Mouse (Mus musculus) heart, postnatal 0 days (tissue): Measurements from ENCODE around the gene Mfng. TPM values are rescaled to one million over a fixed set of nuclear protein-coding genes. Genes with fewer than 3 reads are reported as not detected.
A peak's percentile ranks its signal among the peaks of the same experiment; 100 is the strongest.

Source experiments
- ATAC-seq: fragments of 200-750 bp; cut with Nextera tagmentation; 2 replicates; pipeline ENCODE4 v1.8.0; 2017; ENCODE audit warnings: low read depth, moderate number of reproducible peaks, moderate library complexity; ENCODE audit not compliant: insufficient read depth
- DNase-seq: peaks from one replicate; pipeline ENCODE4 v3.0.0-alpha.2; 2016; ENCODE audit warnings: low spot score
- H3K27ac ChIP-seq: fragments of 300-500 bp; sonication (generic); 2 replicates; pipeline ENCODE4 v1.5.1; 2014; ENCODE audit warnings: low read depth, mild to moderate bottlenecking
- H3K27me3 ChIP-seq: fragments of 300-500 bp; sonication (generic); 2 replicates; pipeline ENCODE4 v1.6.1; 2014; ENCODE audit warnings: low read length, mixed read lengths; ENCODE audit not compliant: control insufficient read depth, insufficient read depth
- H3K36me3 ChIP-seq: fragments of 300-500 bp; sonication (generic); replicated peaks from 2 replicates; pipeline ENCODE4 v1.6.1; 2014; ENCODE audit warnings: low read length, mixed read lengths; ENCODE audit not compliant: control insufficient read depth, insufficient read depth
- H3K4me1 ChIP-seq: fragments of 300-500 bp; sonication (generic); 2 replicates; pipeline ENCODE4 v1.6.1; 2014; ENCODE audit warnings: antibody characterized with exemption; ENCODE audit not compliant: control insufficient read depth, insufficient read depth
- H3K4me2 ChIP-seq: fragments of 300-500 bp; sonication (generic); 2 replicates; pipeline ENCODE4 v1.6.1; 2014; ENCODE audit warnings: low read depth, mild to moderate bottlenecking, low read length, moderate library complexity
- H3K4me3 ChIP-seq: fragments of 300-500 bp; sonication (generic); 2 replicates; pipeline ENCODE4 v1.5.1; 2014; ENCODE audit warnings: low read depth, low read length
- H3K9ac ChIP-seq: fragments of 300-500 bp; sonication (generic); replicated peaks from 2 replicates; pipeline ENCODE4 v1.6.1; 2014; ENCODE audit warnings: low read depth, low read length, mixed read lengths
- H3K9me3 ChIP-seq: fragments of 300-500 bp; sonication (generic); replicated peaks from 2 replicates; pipeline ENCODE4 v1.6.1; 2016; ENCODE audit warnings: low read length; ENCODE audit not compliant: control insufficient read depth
- CTCF ChIP-seq: IDR thresholded peaks from 2 replicates; pipeline ENCODE4 v1.5.1; 2016; ENCODE audit warnings: antibody characterized with exemption, control low read depth, low read depth
- EP300 ChIP-seq: IDR thresholded peaks from 2 replicates; pipeline ENCODE4 v1.6.1; 2016; ENCODE audit warnings: antibody characterized with exemption, low read depth
- WGBS: fragments of 180-500 bp; shearing (Covaris S2); extraction: QIAGEN DNeasy Blood & Tissue Kit; methylation state at CpG from one replicate; pipeline ENCODE4 v1.1.7; 2014; 5-methylcytosine and 5-hydroxymethylcytosine counted together
- polyA plus RNA-seq: library from polyadenylated mRNA; unstranded; fragments of >200 nt; fragmentation: Nextera tagmentation; extraction: Ambion mirVana; gene quantifications from 2 replicates; pipeline ENCODE4 v1.2.1, GENCODE M21; 2015
- total RNA-seq: library from RNA; depleted of rRNA; stranded (reverse); fragments of >200 nt; gene quantifications from 2 replicates; pipeline ENCODE4 v1.2.3, GENCODE M21; 2014; ENCODE audit warnings: low replicate concordance

Gene Mfng
- total and polyA plus RNA-seq, 2 experiments from 2014 or later = 12.9 to 13.4 TPM

DNA sequence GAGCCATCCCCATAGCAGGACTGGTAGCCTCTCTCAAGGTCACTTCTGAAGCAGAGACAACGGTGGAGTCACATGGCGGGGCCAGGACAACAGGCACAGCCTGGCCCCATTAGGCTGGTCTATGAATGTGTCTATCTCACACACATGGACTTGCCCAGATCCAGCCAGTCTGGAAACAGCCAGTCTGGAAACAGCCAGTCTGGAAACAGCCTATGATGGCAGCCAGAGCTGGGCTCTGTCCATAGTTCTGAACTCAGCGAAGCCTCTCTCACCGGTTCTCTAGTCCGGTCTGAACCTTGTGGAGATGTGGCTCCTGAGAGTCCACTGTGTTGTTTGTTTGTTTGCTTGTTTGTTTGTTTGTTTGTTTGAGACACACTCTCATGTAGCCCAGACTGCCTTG is 23.4 kb downstream of the Mfng start:
- ATAC-seq = 0 out of 2 replicates have a peak, but pooled peaks have one; percentile 20
- Histone ChIP-seq H3K4me1 (no peaks in the 10 kb centered on the region), H3K4me2 (no peak overlapping the region), H3K9ac (no peak overlapping the region), H3K27me3 (0 out of 2 replicates have a peak, but pooled peaks cover 4% of the 10 kb centered on the region), H3K36me3 (no peaks in the 10 kb centered on the region), H3K9me3 (no peaks in the 10 kb centered on the region), H3K4me3 (no peak overlapping the region), H3K27ac (no peak overlapping the region)
- 38% methylated on average over 5 of the region's 5 CpGs for WGBS
- no peak for TF ChIP-seq CTCF
- no peak for TF ChIP-seq EP300
- DNase-seq = no peak

GRCm38 (mm10) chr15:78744206-78744605 is 29.1 kb downstream of the Mfng start:
- H3K27me3 ChIP-seq = 0 out of 2 replicates have a peak, but pooled peaks cover 4% of the 10 kb centered on the region
- H3K4me3 ChIP-seq = no peak overlapping the region
- 6% methylated on average over 5 of the region's 5 CpGs for WGBS
- no peaks in the 10 kb centered on the region for H3K4me1 ChIP-seq
- no peak overlapping the region for H3K4me2 ChIP-seq
- DNase-seq = peak; percentile 39
- H3K27ac ChIP-seq = no peak overlapping the region
- peak; percentile 8; the same call in 1 of the 2 replicates for ATAC-seq
- no peak overlapping the region for H3K9ac ChIP-seq
- TF ChIP-seq CTCF = peak; percentile 97
- TF ChIP-seq EP300 = no peak
- no peaks in the 10 kb centered on the region for H3K9me3 ChIP-seq
- H3K36me3 ChIP-seq = no peaks in the 10 kb centered on the region

DNA sequence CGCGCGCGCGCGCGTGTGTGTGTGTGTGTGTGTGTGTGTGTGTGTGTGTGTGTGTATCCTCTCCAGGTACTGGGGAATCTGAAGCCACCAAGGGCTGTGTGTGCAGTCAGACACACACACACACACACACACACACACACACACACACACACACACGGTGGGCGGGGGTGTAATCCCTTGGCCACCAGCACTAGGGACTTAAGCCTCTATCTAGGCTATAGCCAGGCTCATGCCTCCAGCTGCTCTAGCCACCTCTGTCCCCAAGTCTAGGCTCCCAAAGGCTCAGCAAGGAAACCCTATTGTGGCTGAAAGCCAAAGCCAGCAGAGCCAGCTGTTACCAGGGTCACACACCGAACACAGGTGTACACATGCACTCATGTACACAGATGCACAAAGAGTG is 30.4 kb downstream of the Mfng start:
- Histone ChIP-seq H3K4me2 (no peak overlapping the region), H3K9me3 (no peaks in the 10 kb centered on the region), H3K27ac (no peak overlapping the region), H3K27me3 (0 out of 2 replicates have a peak, but pooled peaks cover 4% of the 10 kb centered on the region), H3K4me1 (no peaks in the 10 kb centered on the region), H3K4me3 (no peak overlapping the region), H3K9ac (no peak overlapping the region), H3K36me3 (no peaks in the 10 kb centered on the region)
- DNase-seq (no peak), ATAC-seq (no peak)
- TF ChIP-seq EP300 = no peak
- TF ChIP-seq CTCF = no peak
- 67% methylated on average over 4 of the region's 10 CpGs for WGBS

DNA sequence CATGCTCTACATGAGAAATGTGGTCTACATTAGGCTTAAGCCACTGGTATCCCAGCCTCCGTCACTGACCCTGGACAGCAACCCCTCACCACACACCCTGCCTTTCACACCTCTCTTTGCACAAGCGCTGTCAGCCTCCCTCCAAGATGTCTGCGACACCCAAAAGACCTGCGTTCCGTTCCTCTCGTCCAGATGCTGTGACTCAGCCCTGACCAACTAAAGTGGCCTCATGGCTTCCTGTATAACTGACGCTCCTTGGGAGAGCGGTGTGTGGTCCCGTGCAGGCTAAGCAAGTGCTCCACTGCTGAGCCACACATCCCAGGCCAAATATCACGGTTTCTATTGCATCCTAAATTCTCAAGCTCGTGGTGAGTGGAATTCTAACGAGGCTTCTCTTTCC is 32.6 kb downstream of the Mfng start:
- H3K27me3 ChIP-seq = peaks cover 8% of the 10 kb centered on the region; the same call in 1 of the 2 replicates
- DNase-seq (no peak), ATAC-seq (no peak)
- no peaks in the 10 kb centered on the region for H3K9me3 ChIP-seq
- no peak overlapping the region for H3K4me3 ChIP-seq
- no peak for TF ChIP-seq CTCF
- TF ChIP-seq EP300 = no peak
- no peak overlapping the region for H3K9ac ChIP-seq
- no peaks in the 10 kb centered on the region for H3K36me3 ChIP-seq
- H3K27ac ChIP-seq = no peak overlapping the region
- H3K4me2 ChIP-seq = no peak overlapping the region
- WGBS = 39% methylated on average over 12 of the region's 12 CpGs
- no peaks in the 10 kb centered on the region for H3K4me1 ChIP-seq

- H3K4me1 ChIP-seq = no peaks in the 10 kb centered on the region
- TF ChIP-seq EP300 (no peak), CTCF (no peak)
- no peaks in the 10 kb centered on the region for H3K9me3 ChIP-seq
- H3K36me3 ChIP-seq = no peaks in the 10 kb centered on the region
- DNase-seq (no peak), ATAC-seq (no peak)
- WGBS = 27% methylated on average over 6 of the region's 6 CpGs
- peaks cover 15% of the 10 kb centered on the region; the same call in 1 of the 2 replicates for H3K27me3 ChIP-seq
- H3K27ac ChIP-seq = no peak overlapping the region
- no peak overlapping the region for H3K4me3 ChIP-seq
- H3K9ac ChIP-seq = no peak overlapping the region
- H3K4me2 ChIP-seq = no peak overlapping the region
Observed at GRCm38 (mm10) chr15:78737146-78737545, 36.1 kb downstream of the Mfng start.

GRCm38 (mm10) chr15:78736681-78737100 is 36.6 kb downstream of the Mfng start:
- H3K9me3 ChIP-seq = no peaks in the 10 kb centered on the region
- H3K9ac ChIP-seq = no peak overlapping the region
- H3K27me3 ChIP-seq = peaks cover 14% of the 10 kb centered on the region; the same call in 1 of the 2 replicates
- ATAC-seq = no peak
- H3K27ac ChIP-seq = no peak overlapping the region
- DNase-seq = no peak
- no peak overlapping the region for H3K4me2 ChIP-seq
- 40% methylated on average over 7 of the region's 7 CpGs for WGBS
- TF ChIP-seq EP300 (no peak), CTCF (no peak)
- H3K4me1 ChIP-seq = no peaks in the 10 kb centered on the region
- H3K36me3 ChIP-seq = no peaks in the 10 kb centered on the region
- H3K4me3 ChIP-seq = no peak overlapping the region
